Mouse (Mus musculus) adrenal gland (tissue): ENCODE measurements around the gene Gm31371.
"Not testable (repeated sequence)": the region's sequence is repeated elsewhere in the genome, so short reads cannot be mapped to it uniquely, and the experiment has no call there.

Experiments
- intact Hi-C: fragments of 180-260 bp; cut with DNase I; formaldehyde crosslinking; loops from one replicate; pipeline ENCODE4 v1.15.1; 2025
- long read RNA-seq, 2 experiments: library from polyadenylated mRNA; unstranded; transcript quantifications; one replicate each; pipeline ENCODE4 v2.0.0; 2020; ENCODE audit warnings: borderline replicate concordance in 1 of 2; ENCODE audit not compliant: insufficient replicate concordance in 1 of 2

Gene Gm31371
- long read RNA-seq, experiment 1: 0 reads
- long read RNA-seq, experiment 2: 0 reads

DNA sequence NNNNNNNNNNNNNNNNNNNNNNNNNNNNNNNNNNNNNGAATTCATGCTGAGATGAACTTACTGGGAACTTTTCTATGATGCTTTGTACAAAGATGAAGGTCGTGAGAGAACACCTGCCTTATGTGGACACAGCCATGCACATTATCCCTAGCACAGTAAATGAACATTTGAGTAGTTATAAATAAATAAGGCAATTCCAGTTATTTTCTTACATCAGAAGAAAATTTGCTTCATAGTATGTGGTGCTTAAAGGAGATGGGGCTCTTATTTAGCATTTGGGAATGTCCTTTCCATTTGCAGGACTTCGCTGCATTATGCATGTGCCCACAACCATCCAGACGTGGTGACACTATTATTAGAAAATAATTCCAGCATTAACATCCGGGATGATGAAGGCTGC, at the start of gene Gm31371:
TSS of gene Gm31371 (plus strand) at position 301 of the 400 bp plus-strand sequence.
- intact Hi-C loops: not testable (repeated sequence)

GRCm38 (mm10) chr8:19906425-19907055, 3.3 kb downstream of the Gm31371 start:
- intact Hi-C loops: not testable (repeated sequence)

DNA sequence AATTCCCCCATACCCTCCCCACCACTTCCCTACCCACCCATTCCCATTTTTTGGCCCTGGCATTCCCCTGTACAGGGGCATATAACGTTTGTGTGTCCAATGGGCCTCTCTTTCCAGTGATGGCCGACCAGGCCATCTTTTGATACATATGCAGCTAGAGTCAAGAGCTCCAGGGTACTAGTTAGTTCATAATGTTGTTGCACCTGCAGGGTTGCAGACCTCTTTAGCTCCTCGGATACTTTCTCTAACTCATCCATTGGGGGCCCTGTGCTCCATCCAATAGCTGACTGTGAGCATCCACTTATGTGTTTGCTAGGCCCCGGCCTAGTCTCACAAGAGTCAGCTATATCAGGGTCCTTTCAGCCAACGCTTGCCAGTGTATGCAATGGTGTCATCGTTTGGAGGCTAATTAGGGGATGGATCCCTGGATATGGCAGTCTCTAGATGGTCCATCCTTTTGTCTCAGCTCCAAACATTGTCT, 5.7 kb downstream of the Gm31371 start:
- intact Hi-C loops: not testable (repeated sequence)

DNA sequence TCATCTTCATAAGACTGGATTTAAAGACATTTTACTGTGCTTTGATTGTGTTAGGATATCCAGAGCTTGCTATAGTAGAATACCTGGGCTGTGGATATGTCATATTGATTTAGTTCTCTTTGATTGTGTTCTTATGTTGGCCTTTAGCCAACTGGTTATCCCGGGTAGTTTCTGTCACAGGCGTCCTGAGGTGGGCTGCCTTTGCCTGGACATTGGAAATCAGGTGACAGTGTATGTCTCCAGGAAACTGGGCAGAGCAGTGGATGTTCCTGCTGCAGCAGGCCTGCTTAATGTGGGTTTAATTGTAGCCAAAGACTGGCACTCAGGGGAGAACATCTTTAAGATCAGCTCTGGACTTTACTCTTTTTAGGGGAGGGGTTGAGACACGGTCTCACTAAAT, 15.9 kb downstream of the Gm31371 start:
- intact Hi-C loops: not testable (repeated sequence)

DNA sequence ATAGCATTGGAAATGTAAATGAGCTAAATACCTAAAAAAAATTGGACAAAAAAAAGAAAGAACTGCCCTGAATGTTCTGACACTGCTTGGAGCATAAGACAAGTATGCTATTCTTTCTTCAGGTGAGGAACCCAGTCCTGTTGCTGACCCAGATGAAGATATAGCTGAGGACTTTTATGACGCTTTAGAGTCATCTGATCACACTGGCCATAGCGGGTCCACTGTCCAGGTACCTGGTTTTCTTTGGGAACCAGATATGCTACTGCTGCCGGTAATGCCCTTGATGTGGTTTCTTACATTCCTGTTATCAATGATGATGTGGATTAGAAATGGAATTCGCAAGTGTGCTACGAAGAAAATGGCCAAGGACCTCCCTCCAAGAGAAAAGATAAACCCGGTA, 31.1 kb downstream of the Gm31371 start:
- intact Hi-C loops: not testable (repeated sequence)

DNA sequence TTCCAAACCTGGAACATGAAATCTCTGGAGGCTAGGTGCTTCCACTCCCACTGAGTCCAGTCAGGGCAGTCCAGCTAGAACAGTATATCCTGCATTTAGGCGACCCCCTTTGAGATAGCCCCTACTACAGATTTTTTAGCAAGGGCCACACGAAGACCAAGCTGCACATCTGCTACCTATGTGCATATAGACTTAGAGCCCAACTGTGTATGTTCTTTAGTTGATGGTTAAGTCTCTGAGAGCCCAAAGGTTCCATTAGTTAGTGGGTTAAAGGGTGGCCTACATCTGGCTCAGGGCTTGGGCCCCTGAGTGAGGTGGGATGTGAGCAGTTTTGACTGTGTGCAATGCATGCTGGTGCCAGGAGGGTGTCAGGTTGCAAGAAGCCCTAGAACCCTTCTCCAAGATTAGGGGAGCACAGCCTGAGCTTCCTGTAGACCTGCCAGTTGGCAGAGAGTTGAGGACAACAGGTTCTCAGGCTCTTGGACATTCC, 32.4 kb downstream of the Gm31371 start:
- intact Hi-C loops: not testable (repeated sequence)

DNA sequence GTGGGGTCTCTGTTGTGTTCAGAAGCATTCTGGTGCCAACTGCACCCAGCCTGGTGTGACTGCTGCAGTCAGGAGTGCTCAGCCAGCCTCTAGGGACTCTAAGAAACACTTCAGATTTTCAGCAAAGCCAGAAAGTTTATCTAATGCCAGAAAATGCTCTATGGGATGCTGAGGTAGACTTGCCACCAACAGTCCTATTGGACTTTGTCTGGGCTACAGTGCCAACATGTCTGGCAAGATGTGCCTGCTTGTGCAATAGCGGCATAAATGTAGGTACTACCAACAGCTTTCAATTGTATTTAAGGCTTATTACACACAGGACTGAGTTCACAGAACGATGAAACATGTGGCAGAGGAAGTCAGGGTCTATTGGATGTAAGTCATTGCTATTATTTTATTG, 57.7 kb downstream of the Gm31371 start:
- intact Hi-C loops: no loop called here

GRCm38 (mm10) chr8:19963766-19964165, 60.6 kb downstream of the Gm31371 start:
- intact Hi-C loops: not testable (repeated sequence)

DNA sequence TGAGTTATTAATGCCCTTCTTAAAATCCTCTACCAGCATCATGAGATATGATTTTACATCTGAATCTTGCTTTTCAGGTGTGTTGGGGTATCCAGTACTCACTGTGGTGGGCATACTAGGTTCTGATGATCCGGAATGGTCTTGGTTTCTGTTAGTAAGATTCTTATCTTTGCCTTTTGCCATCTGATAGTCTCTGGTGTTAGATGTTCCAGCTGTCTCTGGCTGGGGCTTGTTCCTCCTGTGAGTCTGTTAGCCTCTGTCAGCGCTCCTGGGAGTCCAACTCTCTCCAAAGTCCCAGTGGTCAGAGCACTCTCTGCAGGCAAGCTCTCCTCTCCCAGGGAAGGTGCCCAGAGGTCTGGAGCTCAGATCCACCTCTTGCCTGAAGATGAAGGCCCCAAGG, 65.0 kb downstream of the Gm31371 start:
- intact Hi-C loops: not testable (repeated sequence)

GRCm38 (mm10) chr8:19975237-19975636, 72.0 kb downstream of the Gm31371 start:
- intact Hi-C loops: not testable (repeated sequence)
